Mouse (Mus musculus): Measurements from ENCODE around the gene Loxl1. TPM values are rescaled to one million over a fixed set of nuclear protein-coding genes. Genes with fewer than 3 reads are reported as not detected.

Gene Loxl1
- total and polyA plus RNA-seq, 3 experiments: not detected

DNA sequence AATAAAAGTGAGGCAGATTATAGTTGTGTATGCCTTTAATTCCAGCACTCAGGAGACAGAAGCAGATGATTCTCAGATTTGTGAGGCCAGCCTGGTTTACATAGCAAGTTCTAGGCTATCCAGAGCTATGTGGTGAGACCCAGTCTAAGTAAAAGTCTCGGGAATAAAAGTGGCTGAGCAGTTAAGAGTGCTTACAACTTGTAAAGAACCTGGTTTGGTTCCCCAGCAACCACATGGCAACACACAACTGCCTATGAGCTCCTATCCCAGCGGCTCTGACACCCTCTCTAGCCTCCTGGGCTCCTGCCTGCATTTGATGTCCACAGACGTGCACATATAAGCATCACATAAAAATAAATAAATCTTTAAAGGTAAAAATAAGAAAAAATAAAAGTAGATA lies 42.9 kb downstream of the Loxl1 start:
- Histone ChIP-seq H3K36me3 (replicated peaks in 1 of 2; ENCODE audit: control insufficient read depth in 1 of 2, insufficient read depth in 1 of 2, low read length in 1 of 2) (no peaks in the 10 kb centered on the region), H3K4me1 (ENCODE audit: control insufficient read depth in 1 of 2, insufficient read depth in 2 of 2) (peaks cover 28 to 89% of the 10 kb centered on the region in 2 experiments), H3K4me3 (replicated peaks in 1 of 3; ENCODE audit: low read depth in 2 of 3, low read length in 2 of 3, poor library complexity in 1 of 3) (no peak overlapping the region), H3K27ac (ENCODE audit: insufficient read depth, low read depth) (no peak overlapping the region), H3K27me3 (replicated peaks) (no peaks in the 10 kb centered on the region), H3K4me2 (ENCODE audit: insufficient read depth, low read depth, poor library complexity, severe bottlenecking) (no peak overlapping the region), H3K79me2 (replicated peaks; ENCODE audit: control insufficient read depth, extremely low read depth, insufficient read depth, poor library complexity, severe bottlenecking) (no peaks in the 10 kb centered on the region), H3K9me3 (replicated peaks; ENCODE audit: low read length) (no peaks in the 10 kb centered on the region), H3K9ac (ENCODE audit: insufficient read depth, low read depth) (no peak overlapping the region)
- no peak for DNase-seq (ENCODE audit: extremely low read depth)
- TF ChIP-seq ELF1 (IDR thresholded peaks at IDR 0.05; ENCODE audit: low read depth, low read length): no peak
- no peak for TF ChIP-seq POLR2AphosphoS2 (IDR thresholded peaks at IDR 0.05; ENCODE audit: low read depth, low read length)
- TF ChIP-seq CTCF (conservative IDR thresholded peaks at IDR 0.05 in 1 of 2, IDR thresholded peaks at IDR 0.05 in 1 of 2; ENCODE audit: low read depth in 2 of 2, low read length in 2 of 2): no peak
- no peak for TF ChIP-seq POLR2A (IDR thresholded peaks at IDR 0.05; ENCODE audit: low read depth, low read length)
- no peak for TF ChIP-seq KAT2A (IDR thresholded peaks at IDR 0.05; ENCODE audit: insufficient replicate concordance, low read length)
- no peak for TF ChIP-seq HCFC1 (IDR thresholded peaks at IDR 0.05; ENCODE audit: low read depth, low read length)
- TF ChIP-seq ZNF384 (IDR thresholded peaks at IDR 0.05; ENCODE audit: low read depth, low read length): no peak
- TF ChIP-seq USF1 (IDR thresholded peaks at IDR 0.05; ENCODE audit: low read depth, low read length): no peak
- no peak for TF ChIP-seq NELFE (IDR thresholded peaks at IDR 0.05; ENCODE audit: low read depth, low read length)
- TF ChIP-seq MAX (IDR thresholded peaks at IDR 0.05; ENCODE audit: low read length): no peak
- TF ChIP-seq SMC3 (IDR thresholded peaks at IDR 0.05; ENCODE audit: low read depth, low read length): no peak
- dilution Hi-C loops (cut with MboI; ENCODE audit: extremely low pct_ligation_motif_present, extremely low pct_unique_long_range_greater_than_20kb, low sequenced_read_pairs) (no loop called here), in situ Hi-C loops (cut with MboI; ENCODE audit: low pct_ligation_motif_present, low pct_unique_long_range_greater_than_20kb, low sequenced_read_pairs) (loop anchor here (25.0 kb wide), 1 partner anchor 458 kb away; no protein-coding TSS in a partner anchor)

DNA sequence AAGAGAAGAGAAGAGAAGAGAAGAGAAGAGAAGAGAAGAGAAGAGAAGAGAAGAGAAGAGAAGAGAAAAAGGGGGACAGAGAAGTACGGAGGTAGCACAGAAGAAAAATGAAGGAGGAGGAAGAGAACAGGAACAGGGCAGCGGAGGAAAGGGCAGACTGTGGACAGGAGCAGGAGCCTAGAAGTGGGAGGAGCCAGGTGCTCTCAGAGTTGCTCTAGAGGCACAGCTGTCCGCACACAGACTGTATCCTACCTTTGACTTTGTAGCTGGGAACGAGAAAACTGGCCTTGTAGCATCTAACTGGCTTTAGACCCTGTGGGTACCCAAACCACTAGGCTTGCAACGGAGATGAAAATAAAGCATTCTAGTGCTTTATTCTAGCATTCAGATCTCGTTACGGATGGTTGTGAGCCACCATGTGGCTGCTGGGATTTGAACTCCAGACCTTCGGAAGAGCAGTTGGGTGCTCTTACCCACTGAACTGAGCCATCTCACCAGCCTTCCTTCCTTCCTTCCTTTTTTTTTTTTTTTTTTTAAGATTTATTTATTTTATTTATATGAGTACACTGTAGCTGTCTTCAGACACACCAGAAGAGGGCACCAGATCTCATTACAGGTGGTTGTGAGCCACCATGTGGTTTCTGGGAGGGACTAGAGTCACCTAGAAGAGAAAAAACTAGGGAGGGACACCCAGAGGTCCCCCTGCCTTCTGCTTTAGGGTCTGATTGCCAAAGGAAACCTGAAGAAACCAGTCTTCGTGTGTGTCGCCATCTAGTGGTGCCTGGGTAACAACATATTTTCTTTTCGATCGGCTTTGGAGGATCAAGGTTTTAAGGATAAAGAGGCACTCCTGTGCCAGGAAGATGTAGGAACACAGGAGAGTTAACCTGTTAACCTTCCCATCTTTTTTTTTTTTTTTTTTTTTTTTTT lies 44.3 kb downstream of the Loxl1 start:
- Histone ChIP-seq H3K79me2 (replicated peaks; ENCODE audit: control insufficient read depth, extremely low read depth, insufficient read depth, poor library complexity, severe bottlenecking) (no peaks in the 10 kb centered on the region), H3K27ac (ENCODE audit: insufficient read depth, low read depth) (peak overlapping the region; percentile 47), H3K4me2 (ENCODE audit: insufficient read depth, low read depth, poor library complexity, severe bottlenecking) (peak overlapping the region; percentile 22), H3K4me1 (ENCODE audit: control insufficient read depth in 1 of 2, insufficient read depth in 2 of 2) (peaks cover 28 to 90% of the 10 kb centered on the region in 2 experiments), H3K27me3 (replicated peaks) (no peaks in the 10 kb centered on the region), H3K36me3 (replicated peaks in 1 of 2; ENCODE audit: control insufficient read depth in 1 of 2, insufficient read depth in 1 of 2, low read length in 1 of 2) (peaks cover 3 to 8% of the 10 kb centered on the region in 2 experiments), H3K9ac (ENCODE audit: insufficient read depth, low read depth) (no peak overlapping the region), H3K4me3 (replicated peaks in 1 of 3; ENCODE audit: low read depth in 2 of 3, low read length in 2 of 3, poor library complexity in 1 of 3) (no peak overlapping the region), H3K9me3 (replicated peaks; ENCODE audit: low read length) (no peaks in the 10 kb centered on the region)
- DNase-seq (ENCODE audit: extremely low read depth): peak; percentile 96
- in situ Hi-C loops (cut with MboI; ENCODE audit: low pct_ligation_motif_present, low pct_unique_long_range_greater_than_20kb, low sequenced_read_pairs): loop anchor here (25.0 kb wide), 1 partner anchor 456 kb away; no protein-coding TSS in a partner anchor
- dilution Hi-C loops (cut with MboI; ENCODE audit: extremely low pct_ligation_motif_present, extremely low pct_unique_long_range_greater_than_20kb, low sequenced_read_pairs): no loop called here
- 0 out of 2 replicates have a peak, but pooled peaks have one; percentile 9 for TF ChIP-seq BHLHE40 (IDR thresholded peaks at IDR 0.05; ENCODE audit: low read depth, low read length)
- no peak for TF ChIP-seq NRF1 (IDR thresholded peaks at IDR 0.05; ENCODE audit: low read depth, low read length)
- TF ChIP-seq SMC3 (IDR thresholded peaks at IDR 0.05; ENCODE audit: low read depth, low read length): peak; percentile 81
- TF ChIP-seq MAX (IDR thresholded peaks at IDR 0.05; ENCODE audit: low read length): no peak; the same call in 1 of the 2 replicates
- peak; percentile 63; the same call in 1 of the 2 replicates for TF ChIP-seq MYC (IDR thresholded peaks at IDR 0.05; ENCODE audit: low read depth, low read length)
- TF ChIP-seq NELFE (IDR thresholded peaks at IDR 0.05; ENCODE audit: low read depth, low read length): no peak
- no peak for TF ChIP-seq CHD1 (IDR thresholded peaks at IDR 0.05; ENCODE audit: low read depth, low read length)
- no peak for TF ChIP-seq JUND (conservative IDR thresholded peaks at IDR 0.05; ENCODE audit: low read depth, low read length)
- no peak for TF ChIP-seq ETS1 (conservative IDR thresholded peaks at IDR 0.05; ENCODE audit: low read depth, low read length)
- TF ChIP-seq PAX5 (IDR thresholded peaks at IDR 0.05; ENCODE audit: low read length): no peak
- no peak for TF ChIP-seq EP300 (IDR thresholded peaks at IDR 0.05; ENCODE audit: low read length)
- no peak for TF ChIP-seq HCFC1 (IDR thresholded peaks at IDR 0.05; ENCODE audit: low read depth, low read length)
- TF ChIP-seq ZC3H11A (IDR thresholded peaks at IDR 0.05; ENCODE audit: low read depth, low read length): peak; percentile 16; the same call in 1 of the 2 replicates
- TF ChIP-seq KAT2A (IDR thresholded peaks at IDR 0.05; ENCODE audit: insufficient replicate concordance, low read length): no peak
- no peak for TF ChIP-seq JUN (IDR thresholded peaks at IDR 0.05; ENCODE audit: insufficient read depth, low read depth, low read length)
- no peak for TF ChIP-seq RCOR1 (conservative IDR thresholded peaks at IDR 0.05; ENCODE audit: low read depth, low read length)
- peak; percentile 55; the same call in 1 of the 2 replicates for TF ChIP-seq MXI1 (IDR thresholded peaks at IDR 0.05; ENCODE audit: low read depth, low read length)
- TF ChIP-seq MAFK (IDR thresholded peaks at IDR 0.05; ENCODE audit: insufficient replicate concordance, low read length): no peak
- TF ChIP-seq ZKSCAN1 (IDR thresholded peaks at IDR 0.05; ENCODE audit: borderline replicate concordance, low read depth, low read length): no peak
- no peak for TF ChIP-seq USF2 (conservative IDR thresholded peaks at IDR 0.05; ENCODE audit: low read depth, low read length)
- no peak for TF ChIP-seq ELF1 (IDR thresholded peaks at IDR 0.05; ENCODE audit: low read depth, low read length)
- no peak for TF ChIP-seq E2F4 (IDR thresholded peaks at IDR 0.05; ENCODE audit: insufficient replicate concordance, low read depth, low read length)
- TF ChIP-seq SIN3A (IDR thresholded peaks at IDR 0.05; ENCODE audit: low read length): peak; percentile 39; the same call in 1 of the 2 replicates
- peak; percentile 79 for TF ChIP-seq RAD21 (IDR thresholded peaks at IDR 0.05; ENCODE audit: low read depth, low read length)
- peak; percentile 60 to 77; a peak in 3 of 4 replicates for TF ChIP-seq CTCF (conservative IDR thresholded peaks at IDR 0.05 in 1 of 2, IDR thresholded peaks at IDR 0.05 in 1 of 2; ENCODE audit: low read depth in 2 of 2, low read length in 2 of 2)

All from CH12.LX (cell line).